Mouse (Mus musculus): ENCODE measurements around the gene Prr13.

DNA sequence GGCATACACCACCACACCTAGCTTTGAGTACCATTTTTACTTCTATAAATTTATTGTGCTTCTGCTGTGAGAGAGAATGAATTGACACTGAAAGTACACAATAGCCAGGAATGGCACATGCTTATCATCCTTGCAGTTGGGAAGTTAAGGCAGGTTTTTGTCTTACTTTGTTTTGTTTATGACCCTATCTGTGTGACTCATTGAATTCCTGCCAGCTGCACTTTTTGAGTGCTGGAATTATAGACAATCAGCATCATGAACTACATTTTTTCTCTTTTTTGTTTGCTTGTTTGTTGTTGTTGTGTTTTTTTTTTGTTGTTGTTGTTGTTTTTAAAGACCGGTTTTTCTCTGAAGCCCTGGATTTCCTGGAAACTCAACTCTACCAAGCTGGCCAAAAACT is 37.8 kb upstream of the Prr13 start:
- TF ChIP-seq CTCF (IDR thresholded peaks at IDR 0.05; ENCODE audit: low read depth): no peak
- no peak for TF ChIP-seq EP300 (IDR thresholded peaks at IDR 0.05; ENCODE audit: low read depth)
